Mouse (Mus musculus): ENCODE results near the gene Ikzf2.

- TF ChIP-seq CTCF (IDR thresholded peaks at IDR 0.05; ENCODE audit: control insufficient read depth, insufficient read depth, insufficient read length) = no peak
- TF ChIP-seq CEBPB (IDR thresholded peaks at IDR 0.05; ENCODE audit: low read depth) = no peak
- no peak for TF ChIP-seq USF1 (IDR thresholded peaks at IDR 0.05; ENCODE audit: low read depth)
- no peak for TF ChIP-seq MAX (IDR thresholded peaks at IDR 0.05)
- TF ChIP-seq MYOD1 (IDR thresholded peaks at IDR 0.05; ENCODE audit: control insufficient read depth, insufficient read length, low read depth) = no peak
- TF ChIP-seq MYOG (IDR thresholded peaks at IDR 0.05; ENCODE audit: control insufficient read depth, extremely low read depth, insufficient read length) = no peak
- no peak for TF ChIP-seq FOSL1 (IDR thresholded peaks at IDR 0.05; ENCODE audit: insufficient read depth, low read length, poor library complexity, severe bottlenecking)
Measured at GRCm38 (mm10) chr1:69612076-69612475, 75.0 kb downstream of the Ikzf2 start.

Measured in C2C12 (cell line).